Mouse (Mus musculus) stomach, embryonic 15.5 days (tissue): ENCODE data around the gene Slc4a1. TPM values are rescaled to one million over a fixed set of nuclear protein-coding genes. Genes with fewer than 3 reads are reported as not detected.
A peak's percentile ranks its signal among the peaks of the same experiment; 100 is the strongest.

Source experiments
- ATAC-seq: fragments of 200-750 bp; cut with Nextera tagmentation; 2 replicates; pipeline ENCODE4 v1.8.0; 2017; ENCODE audit warnings: low read depth, moderate number of reproducible peaks, moderate TSS enrichment; ENCODE audit not compliant: insufficient read depth, low FRiP score
- H3K27ac ChIP-seq: fragments of 300-500 bp; sonication (generic); 2 replicates; pipeline ENCODE4 v1.5.1; 2015; ENCODE audit warnings: mild to moderate bottlenecking, inconsistent platforms
- H3K27me3 ChIP-seq: fragments of 300-500 bp; sonication (generic); replicated peaks from 2 replicates; pipeline ENCODE4 v1.6.1; 2015; ENCODE audit warnings: inconsistent platforms
- H3K36me3 ChIP-seq: fragments of 300-500 bp; sonication (generic); 2 replicates; pipeline ENCODE4 v1.6.1; 2015; ENCODE audit warnings: inconsistent platforms
- H3K4me1 ChIP-seq: fragments of 300-500 bp; sonication (generic); 2 replicates; pipeline ENCODE4 v1.6.1; 2015; ENCODE audit warnings: inconsistent platforms
- H3K4me2 ChIP-seq: fragments of 300-500 bp; sonication (generic); 2 replicates; pipeline ENCODE4 v1.6.1; 2015; ENCODE audit warnings: mild to moderate bottlenecking, inconsistent platforms
- H3K4me3 ChIP-seq: fragments of 300-500 bp; sonication (generic); replicated peaks from 2 replicates; pipeline ENCODE4 v1.5.1; 2015; ENCODE audit warnings: inconsistent platforms
- H3K9ac ChIP-seq: fragments of 300-500 bp; sonication (generic); 2 replicates; pipeline ENCODE4 v1.6.1; 2015; ENCODE audit warnings: inconsistent platforms
- H3K9me3 ChIP-seq: fragments of 300-500 bp; sonication (generic); 2 replicates; pipeline ENCODE4 v1.6.1; 2016; ENCODE audit warnings: inconsistent platforms
- WGBS: fragments of 180-500 bp; shearing (Covaris S2); methylation state at CpG from one replicate; pipeline ENCODE4 v1.1.7; 2015; 5-methylcytosine and 5-hydroxymethylcytosine counted together
- polyA plus RNA-seq: library from polyadenylated mRNA; unstranded; fragments of >200 nt; fragmentation: Nextera tagmentation; extraction: Ambion mirVana; gene quantifications from 2 replicates; pipeline ENCODE4 v1.2.1, GENCODE M21; 2015

Slc4a1 gene
- polyA plus RNA-seq, 1 experiment from 2014 or later: 68.8 TPM

DNA sequence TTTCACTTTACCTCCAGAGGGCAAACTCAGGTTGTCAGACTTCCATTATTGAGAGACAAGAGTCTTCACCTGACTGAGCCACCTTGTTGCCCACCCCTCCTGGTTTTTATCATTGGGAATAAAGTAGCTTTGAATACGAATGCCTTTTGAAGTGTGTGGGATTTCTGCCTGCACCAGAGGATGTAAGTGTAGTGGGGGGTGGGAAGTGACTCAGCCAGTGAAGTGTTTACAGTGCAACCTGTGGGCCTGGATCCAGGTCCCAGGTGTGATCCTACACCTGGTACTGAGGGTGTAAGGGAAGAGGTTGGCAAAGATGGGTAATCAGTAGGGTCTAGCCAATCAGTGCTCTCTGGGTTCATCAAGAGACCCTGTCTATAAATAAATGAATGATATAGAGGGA is 42.5 kb downstream of the Slc4a1 start:
- no peaks in the 10 kb centered on the region for H3K27me3 ChIP-seq
- H3K9me3 ChIP-seq: no peaks in the 10 kb centered on the region
- 55% methylated on average over 1 of the region's 1 CpGs for WGBS
- H3K36me3 ChIP-seq: no peaks in the 10 kb centered on the region
- H3K4me3 ChIP-seq: no peak overlapping the region
- no peak overlapping the region for H3K9ac ChIP-seq
- peaks cover 10% of the 10 kb centered on the region for H3K4me1 ChIP-seq
- no peak overlapping the region for H3K4me2 ChIP-seq
- no peak overlapping the region for H3K27ac ChIP-seq
- no peak for ATAC-seq

DNA sequence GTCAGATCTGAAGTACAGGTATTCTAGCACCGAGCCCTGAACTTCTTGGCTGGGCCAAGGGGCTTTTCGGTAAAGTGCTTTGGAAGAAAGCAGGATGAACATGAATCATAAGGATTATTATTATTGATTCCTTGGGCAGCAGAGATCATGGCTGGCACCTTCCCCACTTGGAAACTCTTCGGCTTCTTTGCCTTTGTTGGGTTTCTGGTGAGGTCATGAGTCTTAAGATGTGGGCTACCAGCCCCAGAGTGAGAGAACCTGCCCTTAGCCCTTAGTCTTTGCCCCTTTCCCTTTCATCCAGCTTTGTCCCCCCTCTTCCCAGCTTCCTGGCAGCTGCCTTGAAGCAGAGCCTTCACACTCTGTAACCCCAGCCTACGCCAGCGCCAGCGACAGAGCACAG is 44.1 kb downstream of the Slc4a1 start:
- no peak for ATAC-seq
- H3K4me2 ChIP-seq: no peak overlapping the region
- no peak overlapping the region; the same call in 1 of the 2 replicates for H3K9ac ChIP-seq
- H3K9me3 ChIP-seq: no peaks in the 10 kb centered on the region
- peaks cover 10% of the 10 kb centered on the region for H3K4me1 ChIP-seq
- no peak overlapping the region for H3K4me3 ChIP-seq
- no peak overlapping the region for H3K27ac ChIP-seq
- 70% methylated on average over 6 of the region's 6 CpGs for WGBS
- H3K27me3 ChIP-seq: no peaks in the 10 kb centered on the region
- no peaks in the 10 kb centered on the region for H3K36me3 ChIP-seq

DNA sequence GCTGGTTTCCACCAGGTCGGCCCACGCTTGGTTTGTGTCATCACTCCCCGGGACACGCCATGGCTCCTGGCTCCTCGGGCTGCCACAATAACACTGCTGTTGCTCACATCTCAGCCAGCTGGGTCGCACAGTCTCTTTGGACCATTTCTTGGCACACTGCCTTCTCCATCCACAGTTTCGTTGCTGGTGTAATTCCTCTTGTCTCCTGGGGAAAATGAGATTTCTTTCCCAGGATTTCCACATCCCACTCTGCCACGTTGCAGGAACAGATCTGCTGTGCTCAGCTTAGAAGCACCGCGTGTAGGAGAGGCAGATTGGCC is 45.4 kb downstream of the Slc4a1 start:
- 13% methylated on average over 10 of the region's 10 CpGs for WGBS

DNA sequence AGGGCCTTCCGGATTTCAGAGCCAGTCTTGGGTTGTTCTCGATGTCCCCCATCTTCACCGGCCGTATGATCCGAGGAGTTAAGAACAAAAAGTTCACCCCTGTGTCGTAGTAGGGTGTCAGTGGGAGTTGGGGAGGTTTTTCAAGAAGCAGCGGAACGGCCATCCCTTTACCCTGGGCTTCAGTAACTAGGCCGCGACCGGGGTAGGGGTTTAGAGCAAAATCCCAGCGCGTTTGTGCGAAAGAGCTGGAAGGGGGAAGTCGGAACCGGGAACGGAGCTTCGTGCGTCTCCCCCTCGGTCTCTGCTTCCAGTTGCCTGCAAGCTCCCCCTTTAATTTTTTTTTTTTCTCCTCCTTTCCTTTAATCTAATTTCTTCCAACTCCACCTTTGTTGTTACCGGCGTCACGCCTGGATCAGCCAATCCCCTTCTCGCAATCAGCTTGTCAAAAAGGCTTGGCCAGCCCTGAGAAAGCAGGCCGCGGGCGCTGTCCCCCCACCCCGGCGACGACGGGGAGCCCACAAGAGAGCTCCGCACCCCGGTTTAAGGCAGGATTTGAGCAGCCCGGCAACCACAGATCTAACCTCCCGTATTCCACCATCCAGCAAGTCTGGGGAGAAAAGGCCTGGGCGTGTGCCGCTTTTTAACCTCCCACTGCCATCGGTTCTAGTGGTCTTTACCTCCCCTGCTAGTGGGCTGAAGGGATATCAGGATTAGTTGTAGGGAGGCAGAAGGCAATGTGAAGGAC is 45.9 kb downstream of the Slc4a1 start:
- Histone ChIP-seq H3K27ac (peak overlapping the region; percentile 99), H3K36me3 (no peaks in the 10 kb centered on the region), H3K4me2 (peak overlapping the region; percentile 92), H3K4me1 (peaks cover 19% of the 10 kb centered on the region), H3K4me3 (peak overlapping the region; percentile 97), H3K9ac (peak overlapping the region; percentile 100; the same call in 1 of the 2 replicates), H3K9me3 (no peaks in the 10 kb centered on the region), H3K27me3 (no peaks in the 10 kb centered on the region)
- no peak for ATAC-seq
- WGBS: under 1% methylated on average over 38 of the region's 38 CpGs

More for the DNA sequence above, 45.4 kb downstream of the Slc4a1 start:
- H3K4me3 ChIP-seq: peak overlapping the region; percentile 97
- H3K9ac ChIP-seq: peak overlapping the region; percentile 30; the same call in 1 of the 2 replicates
- peak overlapping the region; percentile 92 for H3K4me2 ChIP-seq
- no peaks in the 10 kb centered on the region for H3K27me3 ChIP-seq
- H3K27ac ChIP-seq: peak overlapping the region; percentile 99
- H3K9me3 ChIP-seq: no peaks in the 10 kb centered on the region
- ATAC-seq: no peak
- H3K4me1 ChIP-seq: peaks cover 18% of the 10 kb centered on the region
- no peaks in the 10 kb centered on the region for H3K36me3 ChIP-seq

- Histone ChIP-seq H3K4me3 (peak within 1 kb of the TSS; percentile 97), H3K9ac (peak within 1 kb of the TSS; percentile 100), H3K36me3 (no peaks in the 10 kb centered on the region; the same call in 1 of the 2 replicates), H3K27me3 (no peaks in the 10 kb centered on the region), H3K4me2 (peak within 1 kb of the TSS; percentile 92), H3K4me1 (peaks cover 19% of the 10 kb centered on the region), H3K27ac (peak within 1 kb of the TSS; percentile 99), H3K9me3 (no peaks in the 10 kb centered on the region)
- 0% methylated on average over 25 of the region's 25 CpGs for WGBS
- peak; percentile 25 for ATAC-seq
Measured at GRCm38 (mm10) chr11:102319410-102319792, 46.6 kb downstream of the Slc4a1 start, which contains the start of gene Ubtf. Ubtf (minus strand) TSS chr11:102319742.

DNA sequence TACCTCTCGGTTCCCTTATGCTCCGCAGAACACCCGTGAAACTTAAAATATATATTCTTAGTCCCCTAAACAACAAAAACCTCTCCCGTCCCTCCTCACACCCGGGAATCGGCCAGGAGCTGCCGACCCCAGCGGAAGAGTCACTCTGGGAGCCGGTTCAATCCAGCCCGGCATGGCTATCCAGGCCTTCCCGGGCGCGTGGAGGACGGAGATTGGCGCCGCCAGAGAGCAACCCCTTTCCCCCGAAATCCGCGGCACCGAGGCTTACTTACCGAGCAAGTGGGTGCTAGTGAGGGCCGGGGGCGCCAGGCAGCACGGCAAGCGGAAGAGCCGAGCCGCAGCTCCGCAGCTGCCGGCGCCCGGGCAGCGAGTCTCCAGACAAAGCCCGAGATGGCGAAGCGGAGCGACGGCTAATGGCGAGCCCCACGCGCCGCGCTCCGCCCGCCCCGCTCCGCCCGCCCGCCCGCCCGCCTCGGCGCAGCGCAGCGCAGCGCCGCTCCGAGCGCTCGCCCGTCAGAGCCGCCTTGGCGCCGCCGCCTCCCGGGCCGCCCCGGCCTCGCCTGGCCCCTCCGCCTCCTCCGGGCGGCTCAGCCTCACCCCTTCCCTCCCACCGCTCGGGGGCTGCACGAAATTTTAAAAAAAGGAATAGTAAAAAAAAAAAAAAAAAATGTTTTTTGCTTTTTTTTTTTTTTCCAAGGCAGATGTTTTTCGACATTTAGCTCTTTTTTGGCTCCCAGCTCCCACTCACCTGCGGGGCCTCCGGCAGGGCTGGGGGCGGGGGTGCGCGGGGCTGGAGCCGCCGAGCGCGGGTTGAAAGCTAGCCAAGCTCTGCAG is 47.2 kb downstream of the Slc4a1 start:
- H3K36me3 ChIP-seq: peaks cover 4% of the 10 kb centered on the region
- H3K4me3 ChIP-seq: peak overlapping the region; percentile 97
- peak overlapping the region; percentile 92 for H3K4me2 ChIP-seq
- no peaks in the 10 kb centered on the region for H3K9me3 ChIP-seq
- H3K9ac ChIP-seq: peak overlapping the region; percentile 100
- under 1% methylated on average over 83 of the region's 84 CpGs for WGBS
- peak overlapping the region; percentile 99 for H3K27ac ChIP-seq
- ATAC-seq: no peak; the same call in none of the 2 replicates
- peaks cover 19% of the 10 kb centered on the region for H3K4me1 ChIP-seq
- no peaks in the 10 kb centered on the region for H3K27me3 ChIP-seq

DNA sequence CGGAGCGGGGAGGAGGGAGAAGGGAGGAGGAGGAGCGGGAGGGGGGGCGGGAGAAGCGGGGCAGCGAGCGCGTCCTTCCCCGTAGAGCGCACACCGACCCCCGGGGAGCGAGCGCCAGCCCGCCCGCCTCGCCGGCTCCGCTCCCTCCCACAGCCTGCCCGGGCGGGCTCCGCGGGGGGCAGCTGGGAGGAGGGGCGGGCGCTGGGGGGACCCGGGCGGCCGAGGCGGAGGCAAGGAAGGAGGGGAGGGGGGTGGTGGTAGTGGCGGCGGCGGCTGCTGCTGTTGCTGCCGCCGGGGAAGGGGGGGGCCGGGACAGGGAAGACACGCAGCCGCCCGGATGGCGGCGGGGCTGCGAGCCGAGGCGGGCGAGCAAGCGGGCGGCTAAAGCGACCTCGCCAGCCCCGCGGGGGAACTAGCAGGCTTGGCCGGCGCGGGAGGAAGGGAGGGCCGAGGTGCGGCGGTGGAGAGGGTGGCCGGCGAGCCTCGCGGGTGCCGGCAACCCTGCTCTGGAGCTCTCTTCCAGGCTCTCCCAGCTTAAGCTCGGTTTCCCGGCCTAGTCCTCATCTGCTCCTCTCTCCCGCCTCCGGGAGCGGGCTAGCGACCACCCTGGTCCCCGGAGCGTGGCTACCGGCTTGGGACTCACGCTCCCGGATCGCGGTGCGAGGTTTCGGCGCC is 48.0 kb downstream of the Slc4a1 start:
- H3K9ac ChIP-seq: peak overlapping the region; percentile 100
- H3K27me3 ChIP-seq: no peaks in the 10 kb centered on the region
- H3K4me1 ChIP-seq: peaks cover 19% of the 10 kb centered on the region
- H3K36me3 ChIP-seq: peaks cover 11% of the 10 kb centered on the region
- H3K27ac ChIP-seq: peak overlapping the region; percentile 99
- under 1% methylated on average over 48 of the region's 77 CpGs for WGBS
- H3K4me3 ChIP-seq: peak overlapping the region; percentile 97
- H3K9me3 ChIP-seq: no peaks in the 10 kb centered on the region
- peak; percentile 59 for ATAC-seq
- H3K4me2 ChIP-seq: peak overlapping the region; percentile 92

GRCm38 (mm10) chr11:102317298-102317900 is 48.6 kb downstream of the Slc4a1 start:
- Histone ChIP-seq H3K9me3 (no peaks in the 10 kb centered on the region), H3K4me1 (peaks cover 19% of the 10 kb centered on the region), H3K27ac (peak overlapping the region; percentile 99), H3K27me3 (no peaks in the 10 kb centered on the region), H3K9ac (peak overlapping the region; percentile 100), H3K36me3 (peaks cover 16% of the 10 kb centered on the region), H3K4me2 (peak overlapping the region; percentile 92), H3K4me3 (peak overlapping the region; percentile 97)
- WGBS: under 1% methylated on average over 56 of the region's 87 CpGs
- ATAC-seq: peak; percentile 0; the same call in 1 of the 2 replicates

DNA sequence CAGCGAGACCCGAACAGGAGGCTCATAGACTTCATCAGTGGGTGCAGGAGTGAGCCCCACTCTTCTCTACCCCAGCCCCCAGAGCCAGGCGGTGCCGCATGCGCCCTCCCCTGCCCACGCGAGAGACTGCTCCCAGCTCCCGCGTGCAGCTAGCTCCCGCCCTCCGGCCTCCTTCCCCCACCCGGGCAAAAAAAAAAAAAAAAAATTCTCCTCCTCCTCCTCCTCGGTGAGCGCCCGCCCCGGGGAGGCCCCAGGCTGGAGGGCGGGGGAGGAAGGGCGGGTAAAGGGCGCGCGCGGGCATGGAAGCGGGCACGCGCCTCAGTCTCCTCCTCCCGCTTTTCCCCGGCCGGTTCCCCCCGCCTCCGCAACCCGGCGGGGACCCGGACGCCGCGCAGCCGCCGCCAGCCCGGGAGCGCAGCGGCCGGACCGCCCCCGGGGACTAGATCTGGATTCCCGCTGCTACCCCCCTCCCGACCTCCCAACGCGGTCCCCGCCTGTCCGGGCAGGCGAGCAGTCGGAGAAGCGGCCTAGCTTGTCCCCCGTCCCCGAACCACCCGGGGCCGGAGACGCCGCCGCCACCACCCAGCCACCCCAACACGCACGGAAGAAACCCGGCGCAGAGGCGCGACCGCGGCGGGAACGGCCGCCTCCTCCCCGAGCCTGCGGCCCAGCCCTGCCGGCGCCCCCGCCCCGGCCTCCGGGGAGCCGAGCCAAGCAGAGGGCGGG is 49.3 kb downstream of the Slc4a1 start:
- H3K9ac ChIP-seq: peak overlapping the region; percentile 100
- peak; percentile 54 for ATAC-seq
- H3K4me2 ChIP-seq: peak overlapping the region; percentile 92
- peak overlapping the region; percentile 97 for H3K4me3 ChIP-seq
- under 1% methylated on average over 47 of the region's 80 CpGs for WGBS
- H3K36me3 ChIP-seq: peaks cover 17% of the 10 kb centered on the region
- H3K27ac ChIP-seq: peak overlapping the region; percentile 99
- no peaks in the 10 kb centered on the region for H3K9me3 ChIP-seq
- H3K27me3 ChIP-seq: no peaks in the 10 kb centered on the region
- H3K4me1 ChIP-seq: peaks cover 19% of the 10 kb centered on the region

- Histone ChIP-seq H3K4me1 (peaks cover 23% of the 10 kb centered on the region), H3K4me2 (peak overlapping the region; percentile 92), H3K9ac (0 out of 2 replicates have a peak overlapping the region, but pooled peaks have one; percentile 3), H3K9me3 (no peaks in the 10 kb centered on the region), H3K27me3 (no peaks in the 10 kb centered on the region), H3K4me3 (peak overlapping the region; percentile 97), H3K36me3 (peaks cover 17% of the 10 kb centered on the region), H3K27ac (peak overlapping the region; percentile 79)
- 13% methylated on average over 14 of the region's 14 CpGs for WGBS
- ATAC-seq: no peak
Measured at GRCm38 (mm10) chr11:102315690-102316571, 50.1 kb downstream of the Slc4a1 start.
